Mouse (Mus musculus) urinary bladder, postnatal 4 days (tissue): ENCODE results near the gene Acot6.
A peak's percentile ranks its signal among the peaks of the same experiment; 100 is the strongest.

Experiments
- DNase-seq, 2 experiments: peaks; one replicate each; pipeline ENCODE4 v3.0.0; 2021 to 2022; ENCODE audit warnings: low spot score in 2 of 2

The Acot6 gene

GRCm38 (mm10) chr12:84152352-84153190, 52.1 kb downstream of the Acot6 start:
- DNase-seq: no peak

- no peak for DNase-seq
Measured at GRCm38 (mm10) chr12:84153414-84153813, 53.0 kb downstream of the Acot6 start.

DNA sequence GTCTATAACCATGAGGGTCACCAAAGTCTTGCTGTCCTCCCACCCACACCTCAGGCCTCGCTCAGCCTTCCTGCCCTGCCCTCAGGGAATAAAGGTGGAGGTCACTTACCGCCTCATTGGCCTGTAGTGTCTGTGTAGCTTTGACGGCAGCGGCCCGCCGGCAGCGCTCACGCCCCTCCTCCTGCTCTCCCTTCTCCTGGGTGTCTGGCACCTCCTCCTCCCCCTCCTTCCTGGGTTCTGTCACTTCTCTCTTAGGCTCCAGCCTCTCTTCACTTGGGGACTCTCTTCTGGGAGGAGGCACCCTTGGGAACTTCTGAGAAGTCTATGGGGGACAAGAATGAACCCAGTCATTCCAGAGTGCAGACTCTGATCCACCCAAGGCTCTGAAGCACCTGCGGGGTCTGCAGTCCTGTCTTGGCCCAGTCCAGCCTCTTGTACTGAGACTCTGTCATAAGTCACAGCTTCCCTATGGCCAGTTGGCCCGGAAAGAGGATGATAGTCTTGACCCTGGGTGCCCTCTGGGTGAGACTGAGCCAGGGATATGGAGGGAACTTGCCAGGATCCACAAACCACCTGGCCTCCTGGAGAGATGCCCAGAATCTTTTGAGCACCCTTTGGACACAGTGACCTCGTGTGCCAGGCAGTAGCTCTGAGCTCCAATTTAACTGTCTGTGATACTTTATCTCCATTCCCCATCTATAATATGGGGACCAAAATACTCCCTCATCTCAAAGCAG, 54.5 kb downstream of the Acot6 start:
- DNase-seq: no peak

GRCm38 (mm10) chr12:84155523-84155871, 55.0 kb downstream of the Acot6 start:
- no peak for DNase-seq

DNA sequence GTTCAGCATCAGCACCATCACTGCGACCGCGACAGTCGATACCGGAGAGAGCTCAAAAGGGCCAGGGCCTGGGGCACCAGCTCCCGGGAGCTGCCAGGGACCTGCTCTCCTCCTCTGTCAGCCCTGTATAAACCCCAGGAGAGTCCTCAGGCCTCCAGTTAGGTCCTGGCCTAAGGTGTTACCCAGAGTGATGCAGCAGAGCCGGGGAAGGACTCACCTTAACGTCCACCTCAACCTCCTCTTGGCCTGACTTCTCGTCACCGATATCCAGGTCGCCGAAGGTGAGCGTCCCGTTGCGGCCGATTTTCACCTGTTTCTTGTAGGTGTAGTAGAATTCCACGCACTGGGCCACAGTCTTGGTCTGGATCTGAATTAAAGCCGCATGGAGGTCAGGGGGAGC, 55.8 kb downstream of the Acot6 start:
- DNase-seq: no peak

GRCm38 (mm10) chr12:84158156-84158555, 57.7 kb downstream of the Acot6 start:
- DNase-seq: no peak

DNA sequence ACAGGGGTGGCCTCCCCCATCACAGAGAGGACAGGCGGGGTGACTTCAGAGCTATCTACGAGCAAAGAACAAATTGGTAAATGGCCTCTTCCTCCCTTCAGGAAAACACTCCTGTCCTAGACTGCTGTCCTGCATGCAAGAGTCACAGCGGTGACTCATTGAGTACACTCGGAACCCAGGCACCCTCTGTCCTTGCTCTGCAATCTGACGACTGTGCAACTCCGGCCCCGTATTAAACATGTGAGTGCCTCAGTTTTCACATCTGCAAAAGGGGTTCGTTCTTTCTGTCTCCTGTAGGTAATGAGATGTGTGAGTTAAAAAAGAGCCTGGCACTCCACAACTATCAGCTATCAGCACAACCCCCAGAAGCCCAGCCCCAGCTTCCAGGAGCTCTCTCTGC, 60.0 kb downstream of the Acot6 start:
- peak in 1 of 2 experiments; percentile 17 for DNase-seq
